Mouse (Mus musculus) layer of hippocampus, postnatal 36 days (tissue): ENCODE data around the gene Bcar1. TPM values are rescaled to one million over a fixed set of nuclear protein-coding genes. Genes with fewer than 3 reads are reported as not detected.
A peak's percentile ranks its signal among the peaks of the same experiment; 100 is the strongest.

Experiments used
- DNase-seq, 2 experiments: peaks; one replicate each; pipeline ENCODE4 v3.0.0; 2022
- total RNA-seq, 2 experiments: library from RNA; stranded (reverse); gene quantifications; 2 replicates each; pipeline ENCODE4 v1.2.3; 2021

Bcar1 gene
- total RNA-seq: 10 to 100 TPM; 62.2 to 69.7 TPM

GRCm38 (mm10) chr8:111743792-111744696 is at the start of gene Bcar1:
Bcar1 (minus strand) TSS chr8:111743809.
- peak; percentile 64 to 72 for DNase-seq

- no peak for DNase-seq
Measured at GRCm38 (mm10) chr8:111789639-111790038, 46.0 kb upstream of the Bcar1 start.

DNA sequence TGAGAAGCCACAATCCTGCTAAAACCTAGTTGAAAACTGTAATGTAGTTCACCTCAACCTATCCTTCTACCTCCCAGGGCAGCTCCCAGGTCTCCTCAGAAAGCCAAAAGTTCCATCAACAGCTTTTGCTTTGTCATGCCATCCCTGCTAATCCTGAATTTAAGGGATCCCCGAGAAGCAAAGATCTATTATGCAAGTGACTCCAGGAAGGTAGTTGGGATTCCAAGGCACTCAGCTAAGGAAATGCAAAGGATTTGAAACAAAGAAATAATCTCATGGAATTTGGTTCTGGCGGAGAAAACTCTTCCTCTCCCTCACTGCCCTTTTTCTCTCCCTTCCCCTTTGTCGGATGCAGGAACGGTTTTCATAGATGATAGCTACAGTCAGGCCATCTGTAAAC is 45.6 kb upstream of the Bcar1 start:
- no peak for DNase-seq

DNA sequence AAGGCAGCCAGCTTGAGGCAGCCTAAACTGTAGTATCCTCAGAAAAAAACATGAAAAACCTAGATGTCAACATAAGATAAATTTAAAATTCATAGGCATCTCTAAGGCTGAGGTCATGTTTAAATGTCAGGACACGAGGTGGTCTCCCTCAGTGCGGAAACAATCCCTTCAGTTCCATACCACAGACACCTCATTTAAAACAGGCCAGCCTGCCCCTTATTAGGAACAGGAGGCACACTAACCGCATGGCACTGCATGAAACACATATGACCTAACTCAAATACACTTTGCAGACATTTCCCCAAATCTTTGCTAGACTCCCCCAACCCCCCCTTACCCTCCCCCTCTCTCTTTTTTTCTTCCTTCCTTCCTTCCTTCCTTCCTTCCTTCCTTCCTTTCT is 44.9 kb upstream of the Bcar1 start:
- no peak for DNase-seq

- no peak for DNase-seq
Measured at GRCm38 (mm10) chr8:111788085-111788484, 44.5 kb upstream of the Bcar1 start.

GRCm38 (mm10) chr8:111787683-111788082 is 44.1 kb upstream of the Bcar1 start:
- DNase-seq: no peak

GRCm38 (mm10) chr8:111786701-111787588 is 43.3 kb upstream of the Bcar1 start:
- no peak for DNase-seq

DNA sequence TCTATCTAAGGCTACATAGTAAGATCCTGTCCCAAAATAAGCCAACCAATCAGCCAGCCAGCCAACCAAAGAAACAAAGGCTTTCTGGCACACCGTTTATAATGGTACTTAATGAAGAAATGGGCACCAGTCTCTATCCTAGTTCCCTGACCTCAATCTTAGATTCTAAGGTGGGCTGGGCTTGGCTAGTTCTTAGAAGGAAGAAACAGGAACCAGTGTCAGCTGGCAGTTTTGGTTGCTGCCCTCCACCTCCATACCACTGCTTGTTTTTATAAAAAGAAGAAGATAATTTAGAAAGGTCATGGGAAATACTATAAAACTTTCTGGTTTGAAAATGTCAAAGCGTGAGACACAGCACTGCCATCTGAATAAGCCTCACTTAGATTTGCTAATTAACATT is 42.5 kb upstream of the Bcar1 start:
- no peak for DNase-seq

DNA sequence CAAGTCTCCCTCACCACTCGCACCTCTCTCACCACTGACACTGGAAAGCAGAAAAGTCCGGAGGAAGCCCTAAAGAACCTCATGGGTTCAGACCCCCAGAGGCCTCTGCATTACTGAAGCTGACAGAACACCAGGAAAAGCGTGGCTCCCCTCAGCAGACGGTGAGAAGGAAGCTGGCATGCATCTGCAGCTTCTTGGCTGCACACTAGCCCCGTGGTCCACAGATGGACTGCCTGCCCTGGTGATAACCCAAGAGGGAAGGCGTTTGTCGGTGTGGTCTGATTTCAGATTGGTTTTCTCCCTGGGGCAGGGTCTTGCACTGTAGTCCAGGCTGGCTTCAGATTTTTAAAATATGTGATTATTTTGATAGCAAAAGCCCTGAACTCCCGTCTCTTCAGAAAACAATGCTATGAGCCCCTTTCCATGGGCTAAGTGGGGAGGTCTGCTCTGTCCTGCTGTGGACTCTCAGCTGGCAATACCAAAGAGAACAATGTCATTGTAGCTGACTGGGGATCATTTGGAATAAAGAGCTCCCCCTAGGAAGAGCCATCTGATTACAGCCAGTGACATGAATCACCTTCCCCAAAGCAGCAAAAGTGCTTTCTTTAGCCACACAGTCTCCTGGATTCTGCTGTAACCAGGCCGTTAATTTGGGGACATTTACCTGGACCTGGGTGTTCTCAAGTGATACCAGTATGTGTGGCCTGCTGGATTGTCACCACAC is 39.2 kb upstream of the Bcar1 start:
- no peak for DNase-seq

GRCm38 (mm10) chr8:111782161-111782560 is 38.6 kb upstream of the Bcar1 start:
- DNase-seq: no peak

DNA sequence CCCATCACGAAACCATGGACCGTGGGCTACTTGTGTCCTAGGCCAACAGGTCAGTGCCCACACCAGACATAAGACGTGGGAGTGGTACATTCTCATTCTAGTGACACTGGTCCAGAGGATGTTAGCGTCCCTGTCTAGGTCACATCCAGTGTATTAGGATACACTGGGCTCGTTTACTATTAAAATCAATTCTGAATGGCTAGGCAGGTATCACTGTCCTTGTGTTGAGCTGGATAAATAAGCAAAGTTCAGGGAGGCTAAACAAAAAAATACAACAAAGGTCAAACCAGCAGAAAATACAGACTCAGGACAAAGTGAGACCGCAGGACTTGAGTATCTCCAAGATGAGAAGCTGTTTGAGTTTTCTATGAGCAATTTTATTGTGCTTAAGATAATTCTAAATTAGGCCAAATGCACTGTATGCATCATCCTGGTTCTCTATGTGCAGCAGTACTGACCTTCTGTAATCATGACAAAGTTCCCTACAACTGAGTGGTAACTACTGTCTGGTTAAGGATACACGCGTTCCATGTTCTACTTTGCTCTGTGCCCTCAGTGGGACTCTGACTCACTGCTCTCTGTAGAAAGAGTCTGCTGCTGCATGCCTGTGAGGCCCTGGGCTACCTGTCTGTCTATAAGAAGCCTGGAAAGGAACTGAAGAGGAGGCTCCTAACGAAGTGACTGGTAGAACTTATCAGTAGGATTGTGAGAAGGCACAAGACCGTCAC is 37.3 kb upstream of the Bcar1 start:
- DNase-seq: no peak

DNA sequence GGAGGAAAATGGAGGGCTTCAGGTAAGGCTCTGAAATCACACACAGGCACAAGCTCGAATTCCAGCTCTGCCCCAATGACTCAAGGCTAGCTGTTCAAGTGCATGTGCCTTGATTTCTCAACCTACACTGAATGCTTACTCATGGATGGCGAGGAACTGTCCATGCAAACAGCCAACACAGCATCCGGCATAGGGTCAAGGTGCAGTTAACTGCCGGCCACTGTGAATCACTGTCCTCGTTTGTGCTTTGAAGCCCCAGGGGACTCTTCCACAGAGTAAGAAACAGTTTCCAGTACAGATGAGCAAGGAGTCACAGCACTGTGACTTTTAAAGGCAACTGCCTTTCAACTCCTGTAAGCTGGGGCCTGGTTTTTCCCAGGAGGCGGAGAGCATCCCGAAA is 36.1 kb upstream of the Bcar1 start:
- no peak for DNase-seq

- DNase-seq: no peak
Measured at GRCm38 (mm10) chr8:111778801-111779200, 35.2 kb upstream of the Bcar1 start.

- no peak for DNase-seq
Measured at GRCm38 (mm10) chr8:111776492-111776891, 32.9 kb upstream of the Bcar1 start.

- DNase-seq: no peak
Measured at GRCm38 (mm10) chr8:111775766-111776165, 32.2 kb upstream of the Bcar1 start.

DNA sequence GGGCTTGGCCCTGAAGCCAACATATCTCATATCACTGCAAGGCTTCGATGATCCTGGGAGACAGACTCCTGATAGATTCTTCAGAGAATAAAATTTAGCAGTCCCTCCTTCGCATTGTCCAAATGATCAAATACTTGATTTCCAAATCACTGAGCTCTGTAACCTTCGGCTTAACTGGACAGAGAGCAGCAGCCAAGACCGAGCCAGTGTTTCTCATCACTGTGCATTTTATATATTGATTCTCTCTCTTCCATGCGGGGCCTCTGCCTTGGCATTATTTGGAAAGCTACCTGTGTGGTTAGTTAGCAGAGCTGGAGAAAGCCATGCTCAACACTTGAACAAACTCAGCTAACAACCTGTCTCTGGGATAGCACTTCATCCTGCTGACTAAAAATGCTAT is 29.9 kb upstream of the Bcar1 start:
- no peak for DNase-seq

GRCm38 (mm10) chr8:111773057-111773456 is 29.4 kb upstream of the Bcar1 start:
- no peak for DNase-seq

DNA sequence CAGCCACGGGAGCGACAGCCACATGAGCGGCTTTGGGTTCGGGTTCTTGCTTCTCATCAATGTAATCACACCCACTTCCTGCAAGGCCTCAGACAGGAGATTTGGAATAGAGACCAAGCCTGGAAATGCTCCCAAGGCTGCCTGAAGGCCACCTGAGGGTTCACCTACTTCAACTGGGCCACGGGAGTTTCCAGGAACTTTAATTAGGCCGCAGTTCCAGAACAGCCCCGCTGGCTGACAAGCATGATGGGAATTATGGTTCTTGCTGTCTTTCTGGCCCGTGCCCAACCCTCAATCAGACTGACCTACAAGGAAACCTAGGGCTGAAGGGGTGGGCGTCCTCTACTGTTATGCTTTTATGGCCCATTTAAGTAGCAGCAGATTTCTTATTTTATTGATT is 28.5 kb upstream of the Bcar1 start:
- DNase-seq: no peak

- DNase-seq: no peak
Measured at GRCm38 (mm10) chr8:111771625-111772020, 28.0 kb upstream of the Bcar1 start.

DNA sequence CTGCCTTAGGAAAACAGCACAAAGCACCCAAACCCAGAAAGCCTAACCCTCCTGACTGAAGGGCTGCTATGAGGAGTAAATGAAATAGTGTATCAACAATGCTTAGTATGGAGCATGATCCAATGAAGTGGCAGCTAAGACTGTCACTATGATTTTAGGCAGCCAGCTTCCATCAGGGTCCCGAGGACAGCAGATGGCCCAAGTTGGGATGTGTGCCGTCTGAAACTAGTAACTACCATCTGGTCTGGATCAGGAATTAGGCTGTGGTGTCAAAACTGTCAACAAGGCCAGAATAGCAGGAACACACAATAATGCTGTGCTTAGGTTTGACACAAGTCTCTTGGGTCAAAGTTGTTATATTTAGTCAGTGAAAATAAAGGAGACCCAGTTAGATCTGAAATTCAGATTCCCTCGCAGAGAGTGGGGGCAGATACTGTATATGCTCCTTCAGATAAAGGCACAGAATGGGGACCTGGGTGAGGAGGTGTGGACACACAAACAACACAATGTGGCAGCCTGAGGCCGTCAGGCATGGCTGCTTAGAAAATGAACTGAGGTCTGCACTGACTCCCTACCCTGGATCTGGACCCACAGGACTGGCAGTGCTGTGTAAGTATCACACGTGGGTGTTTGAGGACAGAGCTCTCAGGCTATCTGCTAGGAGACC is 27.5 kb upstream of the Bcar1 start:
- no peak for DNase-seq

DNA sequence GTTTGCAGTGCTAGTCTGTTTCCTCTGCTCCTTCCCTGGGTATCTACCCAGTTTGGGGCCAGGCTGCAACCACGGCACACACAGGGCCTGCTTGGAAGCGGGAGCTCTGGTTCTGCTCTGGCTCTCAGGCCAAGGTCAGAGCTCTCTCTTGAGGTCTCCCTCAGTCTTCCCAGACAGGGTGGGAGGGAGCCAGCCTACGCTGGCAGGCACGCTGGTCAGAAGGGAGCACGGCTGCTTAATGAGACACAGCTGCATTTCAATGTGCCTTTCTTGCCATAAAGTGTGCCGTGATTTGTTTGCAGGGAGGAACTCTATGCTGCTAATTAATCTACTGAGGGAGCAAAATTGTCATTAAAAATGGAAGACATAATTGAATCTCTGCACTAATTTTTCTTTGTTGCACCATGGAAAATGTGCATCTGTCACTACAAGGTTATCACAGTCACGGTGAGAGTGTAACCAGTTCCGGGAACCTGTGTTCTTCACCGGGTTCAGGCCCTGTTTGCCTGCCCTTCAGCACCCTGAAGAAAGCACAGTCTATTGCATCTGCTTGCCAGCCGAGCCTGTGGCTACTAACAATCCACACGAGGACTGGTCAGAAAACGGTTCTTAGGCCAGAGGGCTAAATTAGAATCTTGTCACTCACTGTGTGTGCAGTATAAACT is 26.3 kb upstream of the Bcar1 start:
- DNase-seq: peak; percentile 39 to 65
